Mouse (Mus musculus) liver, postnatal 0 days (tissue): ENCODE measurements around the gene Snapin.

Experiments used
- CTCF ChIP-seq: sonication (generic); IDR thresholded peaks from 2 replicates; pipeline ENCODE4 v1.5.1; 2016; ENCODE audit warnings: antibody characterized with exemption, low read depth
- EP300 ChIP-seq: IDR thresholded peaks from 2 replicates; pipeline ENCODE4 v1.6.1; 2016; ENCODE audit warnings: antibody characterized with exemption, low read depth, mild to moderate bottlenecking

- TF ChIP-seq CTCF = no peak
- TF ChIP-seq EP300 = no peak
Measured at GRCm38 (mm10) chr3:90443977-90444376, 46.9 kb downstream of the Snapin start.
